Mouse (Mus musculus) liver, embryonic 14.5 days (tissue): ENCODE measurements around the gene Pde10a. TPM values are rescaled to one million over a fixed set of nuclear protein-coding genes. Genes with fewer than 3 reads are reported as not detected.

ENCODE experiments used
- ATAC-seq: fragments of 200-750 bp; cut with Nextera tagmentation; 2 replicates; pipeline ENCODE4 v1.8.0; 2017; ENCODE audit warnings: moderate number of reproducible peaks, mild to moderate bottlenecking, moderate library complexity; ENCODE audit not compliant: insufficient read depth
- DNase-seq, 3 experiments: peaks; one replicate each; pipeline ENCODE4 v3.0.0-alpha.2; 2012 to 2013; ENCODE audit warnings: low read depth in 3 of 3, low spot score in 3 of 3
- H3K27ac ChIP-seq: fragments of 300-500 bp; sonication (generic); 2 replicates; pipeline ENCODE4 v1.5.1; 2014; ENCODE audit warnings: moderate library complexity, mild to moderate bottlenecking, control low read depth, inconsistent platforms
- H3K27me3 ChIP-seq: fragments of 300-500 bp; sonication (generic); 2 replicates; pipeline ENCODE4 v1.6.1; 2014; ENCODE audit warnings: mild to moderate bottlenecking, low read length, moderate library complexity; ENCODE audit not compliant: control insufficient read depth, insufficient read depth
- H3K36me3 ChIP-seq: fragments of 300-500 bp; sonication (generic); replicated peaks from 2 replicates; pipeline ENCODE4 v1.6.1; 2014; ENCODE audit warnings: low read depth; ENCODE audit not compliant: control insufficient read depth, insufficient read depth
- H3K4me1 ChIP-seq, 2 experiments: fragments of 200-500 bp in 1 of 2; fragments of 300-500 bp in 1 of 2; sonication (generic) in 1 of 2; replicated peaks; 2 replicates each; pipeline ENCODE4 v1.6.1; 2012 to 2014; ENCODE audit warnings: antibody characterized with exemption in 1 of 2, inconsistent platforms in 1 of 2, low read length in 1 of 2; ENCODE audit not compliant: control insufficient read depth in 2 of 2, insufficient read depth in 2 of 2
- H3K4me2 ChIP-seq: fragments of 300-500 bp; sonication (generic); 2 replicates; pipeline ENCODE4 v1.6.1; 2014; ENCODE audit warnings: low read depth, mild to moderate bottlenecking, control low read depth, moderate library complexity
- H3K4me3 ChIP-seq, 2 experiments: fragments of 200-500 bp in 1 of 2; fragments of 300-500 bp in 1 of 2; sonication (generic) in 1 of 2; 2 replicates each; pipeline ENCODE4 v1.5.1; 2012 to 2014; ENCODE audit warnings: low read depth in 2 of 2, low read length in 2 of 2, mild to moderate bottlenecking in 2 of 2, control low read depth in 1 of 2, inconsistent platforms in 1 of 2, moderate library complexity in 1 of 2; ENCODE audit not compliant: insufficient read depth in 1 of 2
- H3K9ac ChIP-seq: fragments of 300-500 bp; sonication (generic); replicated peaks from 2 replicates; pipeline ENCODE4 v1.6.1; 2014; ENCODE audit warnings: mild to moderate bottlenecking, control low read depth, moderate library complexity
- H3K9me3 ChIP-seq: fragments of 300-500 bp; sonication (generic); 2 replicates; pipeline ENCODE4 v1.6.1; 2016; ENCODE audit warnings: low read length, mixed read lengths; ENCODE audit not compliant: control insufficient read depth
- CTCF ChIP-seq: IDR thresholded peaks from 2 replicates; pipeline ENCODE4 v1.5.1; 2016; ENCODE audit warnings: antibody characterized with exemption, low read depth, control low read depth
- EP300 ChIP-seq: IDR thresholded peaks from 2 replicates; pipeline ENCODE4 v1.6.1; 2016; ENCODE audit warnings: antibody characterized with exemption, low read depth
- WGBS: fragments of 180-500 bp; shearing (Covaris S2); extraction: QIAGEN DNeasy Blood & Tissue Kit; methylation state at CpG from one replicate; pipeline ENCODE4 v1.1.7; 2014; ENCODE audit not compliant: insufficient replicate concordance; 5-methylcytosine and 5-hydroxymethylcytosine counted together
- polyA plus RNA-seq, 2 experiments: library from polyadenylated mRNA; depleted of rRNA in 1 of 2; stranded (reverse) in 1 of 2; unstranded in 1 of 2; fragments of >200 nt; fragmentation: Nextera tagmentation in 1 of 2; extraction: Ambion mirVana in 1 of 2; gene quantifications; 2 replicates each; pipeline versions ENCODE4 v1.2.1 to v1.2.3; 2012 to 2014

Pde10a gene
- polyA plus RNA-seq, 2 experiments = 0.52 to 0.60 TPM

DNA sequence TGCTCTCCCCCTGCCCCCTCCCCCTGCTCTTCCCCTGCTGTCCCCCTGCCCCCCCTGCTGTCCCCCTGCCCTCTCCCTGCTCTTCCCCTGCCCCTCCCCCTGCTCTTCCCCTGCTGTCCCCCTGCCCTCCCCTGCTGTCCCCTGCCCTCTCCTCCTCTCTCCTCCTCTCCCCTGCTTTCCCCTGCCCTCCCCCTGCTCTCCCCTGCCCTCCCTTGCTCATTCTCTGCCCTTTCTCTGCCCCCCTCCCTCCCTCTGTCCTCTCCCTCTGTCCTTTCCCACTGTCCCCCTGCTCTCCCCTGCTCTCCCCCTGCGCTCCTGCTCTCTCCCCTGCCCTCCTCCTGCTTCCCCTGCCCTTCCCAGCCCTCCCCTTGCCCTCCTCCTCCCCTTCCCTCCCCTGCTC, 106.5 kb downstream of the Pde10a start:
- H3K4me1 ChIP-seq = no peaks in the 10 kb centered on the region
- H3K9ac ChIP-seq = no peak overlapping the region
- H3K4me3 ChIP-seq = no peak overlapping the region
- H3K9me3 ChIP-seq = no peaks in the 10 kb centered on the region
- H3K4me2 ChIP-seq = no peak overlapping the region
- ATAC-seq = no peak
- no peaks in the 10 kb centered on the region for H3K27me3 ChIP-seq
- no peak for TF ChIP-seq EP300
- no peak for TF ChIP-seq CTCF
- no peaks in the 10 kb centered on the region for H3K36me3 ChIP-seq
- WGBS = 44% methylated on average over 1 of the region's 1 CpGs
- DNase-seq = no peak
- no peak overlapping the region for H3K27ac ChIP-seq

DNA sequence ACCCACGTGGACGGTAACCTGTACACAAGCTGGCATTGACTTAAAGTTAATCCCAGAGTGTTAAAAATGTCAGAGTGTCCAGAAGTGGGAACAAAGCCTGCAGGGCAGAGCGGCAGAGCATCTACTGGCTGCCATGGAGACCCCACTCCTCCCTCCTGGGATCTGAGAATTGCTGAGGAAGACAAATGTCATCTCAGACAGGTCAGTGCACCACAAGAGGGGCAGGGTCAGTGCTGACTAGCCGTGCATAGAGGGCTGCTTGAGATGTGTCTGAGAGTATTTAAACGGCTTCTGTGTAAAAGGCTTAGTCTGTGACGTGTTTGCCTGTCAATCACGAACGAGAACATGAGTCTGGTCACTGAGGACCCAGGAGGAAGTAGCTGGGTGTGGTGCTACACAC, 108.4 kb downstream of the Pde10a start:
- Histone ChIP-seq H3K4me1 (no peaks in the 10 kb centered on the region), H3K36me3 (no peaks in the 10 kb centered on the region), H3K27ac (no peak overlapping the region), H3K4me2 (no peak overlapping the region), H3K4me3 (no peak overlapping the region), H3K9me3 (no peaks in the 10 kb centered on the region), H3K27me3 (no peaks in the 10 kb centered on the region), H3K9ac (no peak overlapping the region)
- 49% methylated on average over 8 of the region's 8 CpGs for WGBS
- TF ChIP-seq CTCF (no peak), EP300 (no peak)
- DNase-seq = no peak
- no peak for ATAC-seq

GRCm38 (mm10) chr17:8634476-8634875, 109.3 kb downstream of the Pde10a start:
- TF ChIP-seq EP300 = no peak
- no peak for TF ChIP-seq CTCF
- Histone ChIP-seq H3K36me3 (no peaks in the 10 kb centered on the region), H3K9ac (no peak overlapping the region), H3K9me3 (no peaks in the 10 kb centered on the region), H3K4me1 (no peaks in the 10 kb centered on the region), H3K27me3 (no peaks in the 10 kb centered on the region), H3K4me3 (no peak overlapping the region), H3K4me2 (no peak overlapping the region), H3K27ac (no peak overlapping the region)
- 49% methylated on average over 4 of the region's 4 CpGs for WGBS
- no peak for DNase-seq
- ATAC-seq = no peak

DNA sequence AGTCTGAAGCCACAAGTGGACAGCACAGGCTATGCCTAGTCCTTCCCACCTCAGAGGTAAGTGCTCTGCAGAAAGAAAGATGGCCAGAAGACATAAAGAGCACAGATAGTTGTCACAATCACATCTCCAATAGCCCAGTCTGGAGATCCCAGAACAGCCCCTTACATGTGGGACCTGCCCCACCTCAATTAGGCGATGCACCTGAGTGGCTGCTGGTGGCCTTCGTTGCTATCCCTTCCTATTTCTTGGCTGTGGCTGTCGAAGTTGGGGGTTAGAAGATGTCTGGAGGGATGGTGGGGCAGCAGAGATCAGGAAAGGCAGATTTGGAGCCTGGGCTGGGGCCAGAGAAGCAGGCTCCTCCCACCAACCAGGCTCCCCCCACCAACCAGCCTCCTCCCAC, 111.1 kb downstream of the Pde10a start:
- WGBS = 38% methylated on average over 3 of the region's 3 CpGs
- H3K27me3 ChIP-seq = no peaks in the 10 kb centered on the region
- TF ChIP-seq EP300 (no peak), CTCF (no peak)
- H3K4me3 ChIP-seq = no peak overlapping the region
- ATAC-seq (no peak), DNase-seq (no peak)
- no peaks in the 10 kb centered on the region for H3K36me3 ChIP-seq
- H3K27ac ChIP-seq = no peak overlapping the region
- no peak overlapping the region for H3K4me2 ChIP-seq
- no peaks in the 10 kb centered on the region for H3K4me1 ChIP-seq
- no peaks in the 10 kb centered on the region for H3K9me3 ChIP-seq
- H3K9ac ChIP-seq = no peak overlapping the region

DNA sequence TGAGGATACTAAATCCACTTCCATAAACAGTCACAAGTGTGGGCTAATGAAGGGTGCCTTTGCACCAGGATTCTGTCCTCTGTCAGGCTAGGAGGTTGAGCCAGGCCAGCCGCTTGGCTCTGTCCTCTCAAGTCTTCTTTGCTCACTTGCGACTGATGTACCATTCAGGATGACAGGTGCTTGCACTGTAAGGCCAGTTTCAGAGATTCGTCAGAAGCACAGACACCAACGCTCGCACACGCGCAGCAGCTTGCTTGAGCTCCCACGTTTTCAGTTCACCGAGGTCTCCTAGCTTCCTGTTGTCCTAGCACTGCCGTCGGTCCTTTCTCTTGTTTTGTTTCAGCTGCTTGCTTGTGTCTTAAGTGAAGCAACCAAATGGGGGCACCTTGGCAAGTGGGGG, 111.5 kb downstream of the Pde10a start:
- DNase-seq (no peak), ATAC-seq (no peak)
- Histone ChIP-seq H3K4me3 (no peak overlapping the region), H3K36me3 (no peaks in the 10 kb centered on the region), H3K27me3 (no peaks in the 10 kb centered on the region), H3K9ac (no peak overlapping the region), H3K4me2 (no peak overlapping the region), H3K27ac (no peak overlapping the region), H3K9me3 (no peaks in the 10 kb centered on the region), H3K4me1 (no peaks in the 10 kb centered on the region)
- 61% methylated on average over 11 of the region's 11 CpGs for WGBS
- TF ChIP-seq EP300 = no peak
- TF ChIP-seq CTCF = no peak

DNA sequence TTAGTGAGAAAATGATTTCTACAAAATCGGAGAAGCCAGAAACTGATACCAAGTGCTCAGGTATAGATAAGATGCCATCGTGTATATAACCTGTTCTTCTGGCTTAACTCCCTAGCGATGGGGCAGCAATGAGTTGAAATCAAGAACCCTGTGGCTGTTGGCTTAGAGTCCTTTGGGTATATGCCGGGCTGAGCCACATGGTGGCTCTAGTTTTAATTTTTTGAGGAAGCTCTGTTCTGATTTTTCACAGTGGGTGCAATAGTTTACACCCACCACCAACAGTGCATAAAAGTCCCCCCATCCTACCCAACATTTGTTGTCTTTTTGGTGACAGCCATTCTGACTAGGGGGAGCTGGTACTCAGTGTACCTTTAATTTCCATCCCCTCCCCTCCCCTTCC, 112.0 kb downstream of the Pde10a start:
- no peak overlapping the region for H3K4me2 ChIP-seq
- 49% methylated on average over 4 of the region's 4 CpGs for whole genome bisulfite sequencing
- ATAC-seq (no peak), DNase-seq (no peak)
- no peaks in the 10 kb centered on the region for H3K9me3 ChIP-seq
- no peak overlapping the region for H3K9ac ChIP-seq
- TF ChIP-seq CTCF (no peak), EP300 (no peak)
- no peak overlapping the region for H3K27ac ChIP-seq
- no peak overlapping the region for H3K4me3 ChIP-seq
- H3K4me1 ChIP-seq = no peaks in the 10 kb centered on the region
- H3K27me3 ChIP-seq = no peaks in the 10 kb centered on the region
- no peaks in the 10 kb centered on the region for H3K36me3 ChIP-seq
